Mouse (Mus musculus) C3H10T1/2 (cell line): ENCODE results near the gene Esp3. TPM values are rescaled to one million over a fixed set of nuclear protein-coding genes. Genes with fewer than 3 reads are reported as not detected.

Source experiments
- polyA plus RNA-seq, 2 experiments: library from polyadenylated mRNA; unstranded; fragments of >200 nt; fragmentation: generic; extraction: Trizol; gene quantifications; one replicate each; pipeline ENCODE4 v1.2.1; 2012; ENCODE audit warnings: missing spikeins in 2 of 2

Esp3 gene
- polyA plus RNA-seq = not detected

GRCm38 (mm10) chr17:40631775-40632174, at the start of gene Esp3:
Esp3 (plus strand) TSS chr17:40632075.

GRCm38 (mm10) chr17:40598294-40598693, 33.6 kb upstream of the Esp3 start, which contains the start of gene Esp4:
Esp4 (plus strand) TSS chr17:40598594.

Other genes starting within 250 kb of the Esp3 start
- not detected for gene Esp8, start 112.1 kb upstream of the Esp3 start, polyA plus RNA-seq
- not detected for gene Esp6, start 70.6 kb upstream of the Esp3 start, polyA plus RNA-seq
- gene Esp4, start 33.5 kb upstream of the Esp3 start, polyA plus RNA-seq = not detected
- gene Esp1, start 95.0 kb downstream of the Esp3 start, polyA plus RNA-seq = not detected
- gene Crisp2, start 174.9 kb downstream of the Esp3 start, polyA plus RNA-seq = not detected
- under 1 TPM in 1 of 2 experiments, not detected in 1; 0.04 TPM for gene Rhag, start 179.1 kb downstream of the Esp3 start, polyA plus RNA-seq
- gene 9130008F23Rik, start 248.5 kb downstream of the Esp3 start, polyA plus RNA-seq = 1 to 10 TPM in 1 of 2 experiments, under 1 TPM in 1; 0.50 to 1.4 TPM